Mouse (Mus musculus) C2C12 (cell line): ENCODE measurements around the gene Rln1.

Source experiments
- CTCF ChIP-seq: IDR thresholded peaks from one replicate; pipeline ENCODE4 v1.5.1; 2011; ENCODE audit not compliant: control insufficient read depth, insufficient read depth, insufficient read length
- MAX ChIP-seq: IDR thresholded peaks from one replicate; pipeline ENCODE4 v1.6.1; 2011; ENCODE audit warnings: mild to moderate bottlenecking, control low read depth
- MYOD1 ChIP-seq: IDR thresholded peaks from one replicate; pipeline ENCODE4 v1.6.1; 2011; ENCODE audit warnings: low read depth; ENCODE audit not compliant: control insufficient read depth, insufficient read length
- MYOG ChIP-seq: IDR thresholded peaks from one replicate; pipeline ENCODE4 v1.6.1; 2011; ENCODE audit not compliant: control insufficient read depth, insufficient read length; ENCODE audit errors: extremely low read depth
- USF1 ChIP-seq: IDR thresholded peaks from one replicate; pipeline ENCODE4 v1.6.1; 2011; ENCODE audit warnings: low read depth, mild to moderate bottlenecking, control low read depth, moderate library complexity

DNA sequence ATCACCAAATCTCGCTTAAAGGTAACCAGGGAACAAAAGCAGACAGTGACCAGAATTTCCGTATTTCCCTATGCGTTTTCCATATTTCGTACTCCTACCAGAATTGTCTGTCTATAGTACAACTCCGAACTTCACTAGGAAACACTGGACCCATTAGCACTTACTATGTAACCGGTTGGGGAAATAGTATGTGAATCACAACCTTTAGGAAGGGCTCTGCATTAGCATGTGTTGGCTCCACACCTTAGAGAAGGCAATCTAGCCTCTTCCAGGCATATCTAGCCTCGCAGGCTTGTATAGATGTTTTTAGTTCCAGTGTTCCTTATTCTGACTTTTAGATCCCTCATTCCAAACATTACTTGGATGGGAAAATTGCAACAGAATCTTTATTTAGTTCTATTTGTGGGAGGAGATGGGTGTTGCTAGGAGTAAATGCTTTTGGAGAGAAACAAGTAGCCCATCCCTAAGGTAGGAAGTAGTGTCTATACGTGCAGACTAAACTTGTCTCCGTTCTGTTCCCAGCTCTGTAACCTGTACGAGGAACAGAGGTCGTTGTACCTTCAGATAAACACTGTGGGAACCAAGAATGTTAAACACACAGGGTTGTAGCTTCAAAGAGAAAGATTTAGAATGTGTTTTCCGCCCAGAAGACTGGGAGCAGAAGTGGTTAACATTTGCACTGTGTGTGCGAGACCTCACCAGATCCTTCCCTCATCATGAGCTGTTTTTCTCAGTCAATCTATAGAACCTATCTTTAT, 27.9 kb upstream of the Rln1 start:
- TF ChIP-seq CTCF: no peak
- no peak for TF ChIP-seq USF1
- no peak for TF ChIP-seq MYOD1
- TF ChIP-seq MAX: no peak
- TF ChIP-seq MYOG: no peak
